Mouse (Mus musculus) G1E (cell line): ENCODE results near the gene Chp1. TPM values are rescaled to one million over a fixed set of nuclear protein-coding genes. Genes with fewer than 3 reads are reported as not detected.

ENCODE experiments used
- ATAC-seq: 2 replicates; pipeline ENCODE4 v1.8.0; 2016; ENCODE audit warnings: mild to moderate bottlenecking; ENCODE audit not compliant: insufficient number of reproducible peaks, poor library complexity, low FRiP score, severe bottlenecking; ENCODE audit errors: extremely low read depth
- DNase-seq: peaks from one replicate; pipeline ENCODE4 v3.0.0; 2012; ENCODE audit warnings: low spot score
- H3K27me3 ChIP-seq: 2 replicates; pipeline ENCODE4 v1.6.1; 2012; ENCODE audit warnings: mild to moderate bottlenecking, low read length, inconsistent platforms; ENCODE audit not compliant: insufficient read depth
- H3K36me3 ChIP-seq: replicated peaks from 2 replicates; pipeline ENCODE3; 2012; ENCODE audit warnings: mild to moderate bottlenecking, inconsistent platforms
- H3K4me1 ChIP-seq: 2 replicates; pipeline ENCODE4 v1.6.1; 2012; ENCODE audit warnings: low read depth, low read length, inconsistent platforms, mixed read lengths; ENCODE audit not compliant: insufficient read depth
- H3K4me3 ChIP-seq: 2 replicates; pipeline ENCODE4 v1.5.1; 2012; ENCODE audit warnings: low read depth, mild to moderate bottlenecking, inconsistent platforms, low read length, moderate library complexity, mixed read lengths
- H3K9me3 ChIP-seq: replicated peaks from 2 replicates; pipeline ENCODE4 v1.6.1; 2012; ENCODE audit warnings: inconsistent platforms
- CTCF ChIP-seq: IDR thresholded peaks from 2 replicates; pipeline ENCODE4 v1.5.1; 2012; ENCODE audit warnings: low read depth, low read length, inconsistent platforms, mixed read lengths
- GATA1 ChIP-seq: IDR thresholded peaks from 2 replicates; pipeline ENCODE4 v1.6.1; 2012; ENCODE audit warnings: borderline replicate concordance, low read length, inconsistent platforms, mixed read lengths
- GATA2 ChIP-seq: IDR thresholded peaks from 2 replicates; pipeline ENCODE4 v1.6.1; 2012; ENCODE audit warnings: low read depth, low read length, inconsistent platforms, borderline replicate concordance
- POLR2AphosphoS5 ChIP-seq: IDR thresholded peaks from 2 replicates; pipeline ENCODE4 v1.6.1; 2012; ENCODE audit warnings: low read depth, low read length, inconsistent platforms; ENCODE audit not compliant: insufficient replicate concordance
- TAL1 ChIP-seq: conservative IDR thresholded peaks from 2 replicates; pipeline ENCODE4 v1.6.1; 2012; ENCODE audit warnings: low read depth, low read length, inconsistent platforms, mixed read lengths
- polyA plus RNA-seq: library from polyadenylated mRNA; stranded (reverse); fragments of >175 nt; gene quantifications from 2 replicates; pipeline ENCODE4 v1.2.3, GENCODE M21; 2012
- total RNA-seq, 2 experiments: library from RNA; stranded (forward) in 1 of 2; stranded (reverse) in 1 of 2; fragments of 200-1000 nt in 1 of 2; fragments of >200 nt in 1 of 2; fragmentation: Nextera tagmentation in 1 of 2; gene quantifications; 2 replicates each; pipeline ENCODE4 v1.2.3; 2014 to 2017

The Chp1 gene
- total and polyA plus RNA-seq, 3 experiments, result 17.3 to 108 (median 77.2) TPM

GRCm38 (mm10) chr2:119542106-119542505 is 5.4 kb upstream of the Chp1 start:
- H3K9me3 ChIP-seq, result no peaks in the 10 kb centered on the region
- H3K27me3 ChIP-seq, result no peaks in the 10 kb centered on the region
- DNase-seq, result peak; percentile 5
- TF ChIP-seq CTCF (0 out of 2 replicates have a peak, but pooled peaks have one; percentile 15), POLR2AphosphoS5 (no peak), TAL1 (no peak)
- peaks cover 10% of the 10 kb centered on the region for H3K4me1 ChIP-seq
- ATAC-seq, result no peak
- H3K4me3 ChIP-seq, result no peak overlapping the region
- peaks cover 2% of the 10 kb centered on the region for H3K36me3 ChIP-seq

- ATAC-seq (no peak), DNase-seq (no peak)
- H3K27me3 ChIP-seq, result no peaks in the 10 kb centered on the region
- H3K36me3 ChIP-seq, result no peaks in the 10 kb centered on the region
- H3K4me3 ChIP-seq, result no peak overlapping the region
- no peak for TF ChIP-seq TAL1
- no peak for TF ChIP-seq POLR2AphosphoS5
- no peak for TF ChIP-seq GATA2
- TF ChIP-seq GATA1, result no peak
- no peak for TF ChIP-seq CTCF
- peaks cover 14% of the 10 kb centered on the region for H3K4me1 ChIP-seq
- no peaks in the 10 kb centered on the region for H3K9me3 ChIP-seq
These were observed 3.8 kb upstream of the Chp1 start for GRCm38 (mm10) chr2:119543656-119544055.

- Histone ChIP-seq H3K27me3 (no peaks in the 10 kb centered on the region), H3K36me3 (peaks cover 6% of the 10 kb centered on the region), H3K4me3 (peak overlapping the region; percentile 83), H3K9me3 (no peaks in the 10 kb centered on the region), H3K4me1 (peaks cover 37% of the 10 kb centered on the region)
- DNase-seq (peak; percentile 84), ATAC-seq (peak; percentile 61)
- TF ChIP-seq GATA2 (no peak), POLR2AphosphoS5 (no peak), CTCF (peak; percentile 63), TAL1 (no peak), GATA1 (no peak)
These were observed 512 bp upstream of the Chp1 start for GRCm38 (mm10) chr2:119546848-119547521.

GRCm38 (mm10) chr2:119548371-119548660 is 819 bp downstream of the Chp1 start:
- no peak for ATAC-seq

GRCm38 (mm10) chr2:119548691-119549090 is 1.2 kb downstream of the Chp1 start:
- Histone ChIP-seq H3K4me1 (peaks cover 39% of the 10 kb centered on the region), H3K4me3 (peak overlapping the region; percentile 28; the same call in 1 of the 2 replicates), H3K27me3 (no peaks in the 10 kb centered on the region), H3K36me3 (peaks cover 14% of the 10 kb centered on the region), H3K9me3 (no peaks in the 10 kb centered on the region)
- no peak for DNase-seq
- no peak for TF ChIP-seq GATA2
- TF ChIP-seq GATA1, result no peak
- no peak for TF ChIP-seq TAL1
- TF ChIP-seq CTCF, result no peak
- no peak for TF ChIP-seq POLR2AphosphoS5
- no peak for ATAC-seq

More at GRCm38 (mm10) chr2:119548371-119548660, 819 bp downstream of the Chp1 start:
- Histone ChIP-seq H3K4me3 (peak overlapping the region; percentile 83), H3K36me3 (peaks cover 13% of the 10 kb centered on the region), H3K9me3 (no peaks in the 10 kb centered on the region), H3K4me1 (peaks cover 39% of the 10 kb centered on the region), H3K27me3 (no peaks in the 10 kb centered on the region)
- no peak for DNase-seq
- TF ChIP-seq TAL1 (no peak), POLR2AphosphoS5 (no peak), GATA2 (no peak), GATA1 (no peak), CTCF (no peak)

- no peaks in the 10 kb centered on the region for H3K27me3 ChIP-seq
- DNase-seq (no peak), ATAC-seq (no peak)
- H3K9me3 ChIP-seq, result no peaks in the 10 kb centered on the region
- TF ChIP-seq CTCF (no peak), POLR2AphosphoS5 (no peak), TAL1 (peak; percentile 61), GATA1 (no peak), GATA2 (no peak)
- H3K36me3 ChIP-seq, result peaks cover 20% of the 10 kb centered on the region
- H3K4me1 ChIP-seq, result peaks cover 39% of the 10 kb centered on the region
- H3K4me3 ChIP-seq, result no peak overlapping the region
These were observed 2.2 kb downstream of the Chp1 start for GRCm38 (mm10) chr2:119549678-119550077.

- TF ChIP-seq POLR2AphosphoS5, result no peak
- TF ChIP-seq CTCF, result no peak
- TF ChIP-seq GATA2, result no peak
- no peak for TF ChIP-seq TAL1
- no peak for TF ChIP-seq GATA1
- H3K9me3 ChIP-seq, result no peaks in the 10 kb centered on the region
- peaks cover 13% of the 10 kb centered on the region for H3K4me1 ChIP-seq
- H3K27me3 ChIP-seq, result no peaks in the 10 kb centered on the region
- ATAC-seq, result no peak
- H3K4me3 ChIP-seq, result no peak overlapping the region
- peaks cover 40% of the 10 kb centered on the region for H3K36me3 ChIP-seq
- DNase-seq, result no peak
These were observed 10.5 kb downstream of the Chp1 start for GRCm38 (mm10) chr2:119558039-119558438.
